Mouse (Mus musculus) CH12F3 (cell line): ENCODE measurements around the gene Mtmr14.

ENCODE experiments used
- in situ Hi-C: fragments of 300-500 bp; cut with MboI; formaldehyde crosslinking; loops from 2 replicates; pipeline ENCODE4 v1.14.3; 2020; ENCODE audit warnings: low sequenced_read_pairs

The Mtmr14 gene

GRCm38 (mm10) chr6:113276846-113277245 lies 39.2 kb downstream of the Mtmr14 start:
- in situ Hi-C loops: no loop called here

- in situ Hi-C loops: no loop called here
Measured at GRCm38 (mm10) chr6:113281676-113282075, 44.0 kb downstream of the Mtmr14 start.

GRCm38 (mm10) chr6:113282101-113282802 lies 44.6 kb downstream of the Mtmr14 start, which contains the start of gene Cpne9:
Cpne9 (plus strand) TSS chr6:113282307.
- in situ Hi-C loops: no loop called here

GRCm38 (mm10) chr6:113282969-113283368 lies 45.3 kb downstream of the Mtmr14 start:
- in situ Hi-C loops: no loop called here

GRCm38 (mm10) chr6:113283500-113283899 lies 45.9 kb downstream of the Mtmr14 start:
- in situ Hi-C loops: no loop called here

- in situ Hi-C loops: no loop called here
Measured at GRCm38 (mm10) chr6:113284931-113285330, 47.3 kb downstream of the Mtmr14 start.

GRCm38 (mm10) chr6:113286316-113286715 lies 48.7 kb downstream of the Mtmr14 start:
- in situ Hi-C loops: no loop called here

- in situ Hi-C loops: no loop called here
Measured at GRCm38 (mm10) chr6:113287236-113287635, 49.6 kb downstream of the Mtmr14 start.

- in situ Hi-C loops: no loop called here
Measured at GRCm38 (mm10) chr6:113289346-113289745, 51.7 kb downstream of the Mtmr14 start.

- in situ Hi-C loops: no loop called here
Measured at GRCm38 (mm10) chr6:113290346-113290745, 52.7 kb downstream of the Mtmr14 start.

- in situ Hi-C loops: no loop called here
Measured at GRCm38 (mm10) chr6:113292938-113293337, 55.3 kb downstream of the Mtmr14 start.

- in situ Hi-C loops: no loop called here
Measured at GRCm38 (mm10) chr6:113296046-113296445, 58.4 kb downstream of the Mtmr14 start.

- in situ Hi-C loops: no loop called here
Measured at GRCm38 (mm10) chr6:113296639-113297038, 59.0 kb downstream of the Mtmr14 start.

- in situ Hi-C loops: no loop called here
Measured at GRCm38 (mm10) chr6:113301350-113301749, 63.7 kb downstream of the Mtmr14 start.

GRCm38 (mm10) chr6:113302258-113302657 lies 64.6 kb downstream of the Mtmr14 start:
- in situ Hi-C loops: no loop called here

GRCm38 (mm10) chr6:113306322-113306985 lies 68.8 kb downstream of the Mtmr14 start:
- in situ Hi-C loops: no loop called here

- in situ Hi-C loops: no loop called here
Measured at GRCm38 (mm10) chr6:113306986-113307349, 69.3 kb downstream of the Mtmr14 start, which contains the start of gene Brpf1. Brpf1 (plus strand) TSS chr6:113307137.

GRCm38 (mm10) chr6:113307481-113308121 lies 70.0 kb downstream of the Mtmr14 start:
- in situ Hi-C loops: no loop called here

- in situ Hi-C loops: no loop called here
Measured at GRCm38 (mm10) chr6:113308141-113308540, 70.5 kb downstream of the Mtmr14 start.

GRCm38 (mm10) chr6:113315972-113316371 lies 78.3 kb downstream of the Mtmr14 start:
- in situ Hi-C loops: loop anchor here (10.0 kb wide), 1 partner anchor 151 kb away; no protein-coding TSS in a partner anchor

GRCm38 (mm10) chr6:113326533-113327315 lies 89.1 kb downstream of the Mtmr14 start, which contains the start of gene Ogg1:
Ogg1 (plus strand) TSS chr6:113326972.
- in situ Hi-C loops: no loop called here
